Mouse (Mus musculus) erythroblast, embryonic 14.5 days (primary cell): ENCODE results near the gene Ccl22.

Experiments
- GATA1 ChIP-seq: IDR thresholded peaks from 2 replicates; pipeline ENCODE4 v1.6.1; 2012; ENCODE audit warnings: low read length, inconsistent platforms, mixed read lengths
- TAL1 ChIP-seq: IDR thresholded peaks from 3 replicates; pipeline ENCODE4 v1.6.1; 2012; ENCODE audit warnings: low read length, inconsistent platforms, mixed read lengths

DNA sequence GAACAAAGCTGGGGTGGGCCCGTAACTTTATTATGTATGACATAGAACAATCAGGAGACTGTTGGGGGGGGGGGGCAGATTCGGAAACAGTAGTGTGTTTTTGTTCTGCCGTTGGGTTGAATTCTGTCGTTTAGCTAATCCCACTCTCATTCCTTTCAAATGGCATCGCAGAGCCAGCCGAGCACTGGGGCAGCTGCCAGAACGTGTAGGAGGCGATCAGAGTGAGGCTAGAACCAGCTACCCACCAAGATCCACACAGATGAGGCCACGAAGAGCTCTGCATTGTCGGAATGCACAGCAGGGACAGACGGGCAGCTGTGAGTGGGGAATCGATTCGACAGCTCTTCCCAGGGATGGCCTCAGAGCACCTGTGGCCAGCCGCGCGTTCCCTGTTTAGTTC is 46.0 kb upstream of the Ccl22 start:
- no peak for TF ChIP-seq GATA1
- TF ChIP-seq TAL1: no peak
